Mouse (Mus musculus) retina, postnatal 1 day (tissue): ENCODE data around the gene Flad1.

ENCODE experiments used
- DNase-seq: peaks from one replicate; pipeline ENCODE4 v3.0.0-alpha.2; 2012

The Flad1 gene

DNA sequence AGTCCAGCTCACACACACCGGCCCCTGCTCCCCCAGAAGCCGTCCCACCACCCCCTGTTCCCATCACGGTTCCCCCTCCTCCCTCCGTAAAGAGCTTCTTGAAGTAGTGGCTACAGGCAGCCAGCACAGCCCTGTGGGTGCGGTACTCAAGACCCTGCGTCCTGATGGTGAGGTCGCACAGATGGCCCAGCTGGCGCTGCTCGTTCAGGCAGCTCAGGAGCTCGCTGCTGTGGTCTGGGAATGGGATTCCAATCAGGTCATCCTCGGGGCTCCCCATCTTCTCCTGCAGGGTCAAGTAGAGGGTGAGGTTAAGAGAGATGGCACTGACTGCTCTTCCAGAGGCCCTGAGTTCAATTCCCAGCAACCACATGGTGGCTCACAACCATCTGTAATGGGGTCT, 30.4 kb downstream of the Flad1 start:
- no peak for DNase-seq

DNA sequence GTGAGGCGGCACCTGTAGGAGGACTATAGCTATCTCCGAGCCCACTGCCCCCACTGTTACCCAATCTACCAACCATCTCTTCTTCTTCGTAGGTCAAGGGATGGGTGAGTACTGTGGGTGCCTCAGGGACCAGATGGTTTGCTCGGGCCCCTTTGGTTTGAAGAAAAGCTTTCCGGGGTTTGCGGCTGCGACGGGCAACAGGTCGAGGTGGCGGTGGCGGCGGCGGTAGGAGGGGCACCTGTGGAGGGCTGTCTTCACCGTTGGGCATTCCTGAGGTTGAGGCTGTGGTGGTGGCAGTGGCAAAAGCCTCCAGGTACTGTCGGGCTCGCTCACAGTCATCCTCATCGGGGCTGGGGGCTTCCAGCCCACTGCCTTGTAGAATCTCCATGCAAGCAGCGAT, 31.0 kb downstream of the Flad1 start:
- no peak for DNase-seq

DNA sequence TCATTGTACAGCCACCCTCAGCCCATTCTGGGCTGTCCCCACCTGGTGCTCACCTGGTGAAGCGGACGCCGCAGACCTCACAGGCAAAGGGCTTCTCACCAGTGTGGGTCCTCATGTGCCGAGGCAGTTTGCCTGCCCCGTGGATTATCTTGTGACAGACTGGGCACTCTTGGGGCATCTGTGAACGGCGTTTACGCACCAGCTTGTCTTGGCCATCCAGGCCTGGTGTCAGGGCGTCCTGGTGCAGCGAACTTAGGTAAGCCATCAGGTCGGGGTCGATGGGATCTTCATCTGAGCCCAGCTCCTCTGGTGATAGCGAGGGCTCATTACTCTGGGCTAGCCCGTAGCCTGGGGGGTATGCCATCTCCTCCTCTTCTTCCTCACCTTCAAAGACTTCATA, 31.4 kb downstream of the Flad1 start:
- no peak for DNase-seq

DNA sequence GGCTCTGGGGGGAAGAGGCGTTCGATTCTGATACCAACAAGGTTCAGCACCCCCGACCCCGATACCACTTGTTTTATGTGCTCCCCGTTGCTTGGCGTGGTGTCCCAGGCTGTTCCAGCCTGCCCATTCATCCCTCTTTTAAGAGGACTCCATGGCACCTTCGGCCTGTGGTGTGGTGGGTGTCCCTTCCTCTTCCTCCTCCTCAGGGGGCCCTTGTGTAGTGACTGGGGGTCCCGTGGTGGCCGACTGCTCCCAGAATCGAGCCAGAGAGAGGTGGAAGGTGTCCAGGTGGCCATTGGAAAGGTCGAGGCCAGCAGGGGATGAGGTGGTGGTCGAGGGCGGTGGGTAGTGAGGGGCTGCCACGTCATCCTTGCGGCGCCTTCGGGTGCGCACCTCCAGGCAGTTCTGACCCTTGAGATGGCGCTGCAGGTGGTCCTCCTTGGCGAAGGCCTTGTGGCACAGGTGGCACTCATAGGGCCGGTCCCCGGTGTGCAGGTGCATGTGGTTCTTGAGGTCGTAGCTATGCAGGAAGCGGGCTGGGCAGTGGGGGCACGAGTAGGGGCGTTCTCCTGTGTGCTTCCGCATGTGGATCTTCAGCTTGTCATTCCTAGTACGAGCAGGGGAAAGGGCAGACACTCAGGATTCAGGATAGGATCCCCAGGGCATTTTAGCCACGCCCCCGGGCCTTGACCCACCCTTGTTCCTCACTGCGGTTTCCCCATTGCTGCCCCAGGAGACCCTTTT, 32.1 kb downstream of the Flad1 start:
- DNase-seq: no peak

DNA sequence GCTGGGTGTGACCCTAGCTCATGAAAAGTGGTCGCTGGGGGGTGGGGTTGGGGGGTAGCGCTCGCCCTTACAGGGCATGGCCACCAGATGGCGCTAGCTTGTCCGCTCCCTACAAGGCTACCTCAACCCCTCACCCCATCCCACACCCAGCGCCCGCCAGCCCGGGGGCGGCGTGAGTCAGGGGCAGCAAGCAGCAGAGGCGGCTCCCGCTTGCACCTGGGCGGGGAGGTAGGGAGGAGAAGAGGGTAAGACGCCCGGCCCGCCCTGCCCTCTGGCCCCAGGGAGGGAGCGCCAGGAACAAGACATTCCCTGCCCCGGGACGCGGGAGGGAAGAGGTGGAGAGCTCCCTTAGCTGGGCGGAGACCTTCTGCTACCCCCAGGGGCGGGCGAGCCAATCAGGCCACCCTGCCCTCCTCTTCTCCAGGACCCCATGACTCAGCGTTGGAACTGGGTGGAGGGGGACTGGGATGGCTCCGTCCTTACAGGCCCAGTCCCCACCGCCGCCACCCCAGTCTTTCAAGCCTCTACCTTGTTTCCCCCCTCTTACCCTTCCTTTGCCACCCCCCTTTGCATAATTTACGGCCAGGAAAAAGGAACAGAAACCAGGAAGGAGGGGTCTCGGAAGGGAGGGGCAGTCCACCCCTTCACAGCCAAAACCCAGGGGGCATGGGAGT, 33.1 kb downstream of the Flad1 start:
- DNase-seq: peak; percentile 90

DNA sequence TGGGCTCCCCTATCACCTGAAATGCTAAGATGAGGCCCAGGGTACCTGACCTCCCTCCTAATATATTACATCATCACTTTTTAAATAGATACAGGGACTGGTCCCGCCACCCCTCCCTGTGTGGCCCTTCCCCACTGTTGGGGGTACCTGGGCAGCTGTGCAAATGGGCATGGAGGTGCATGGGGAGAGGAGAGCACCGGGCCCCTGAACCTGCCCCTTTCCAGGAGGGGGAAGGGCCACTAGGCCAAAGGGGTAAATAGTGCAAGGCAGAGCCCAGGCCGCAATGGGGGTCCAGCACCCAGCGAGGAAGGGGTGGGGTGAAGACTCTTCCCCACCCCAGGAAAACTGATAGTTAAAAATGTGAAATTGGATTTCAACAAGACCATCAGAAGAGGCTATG, 33.8 kb downstream of the Flad1 start:
- no peak for DNase-seq

DNA sequence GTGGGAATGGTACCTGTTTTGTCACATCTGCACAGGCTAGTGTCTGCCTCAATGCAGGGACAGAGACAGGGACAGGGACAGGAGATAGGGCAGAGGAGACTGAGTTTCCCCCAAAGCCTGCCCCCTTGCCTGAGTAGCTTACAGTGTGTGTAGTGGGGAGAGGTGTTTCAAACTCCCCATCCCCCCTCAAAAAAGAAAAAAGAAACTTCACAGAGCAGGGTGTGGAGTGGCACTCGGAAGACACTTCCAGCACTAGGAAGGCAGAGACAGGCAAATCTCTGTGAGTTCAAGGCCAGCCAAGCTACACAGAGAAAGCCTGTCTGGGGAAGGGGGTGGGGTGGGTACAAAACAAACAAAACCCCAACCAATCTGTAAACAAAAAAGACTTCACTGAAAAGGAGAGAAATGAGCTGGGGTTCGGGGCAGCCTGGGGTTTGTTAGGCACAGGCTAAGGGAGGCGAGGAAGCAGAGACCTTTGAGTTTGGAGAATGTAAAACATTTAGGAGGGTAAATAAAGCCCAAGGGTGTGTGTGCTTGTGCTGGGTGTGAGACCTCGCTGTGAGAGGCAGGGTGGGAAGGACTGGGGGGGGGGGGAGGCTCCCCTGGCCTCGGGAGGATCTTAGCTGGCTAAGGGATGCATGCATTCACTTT, 38.0 kb downstream of the Flad1 start:
- no peak for DNase-seq

DNA sequence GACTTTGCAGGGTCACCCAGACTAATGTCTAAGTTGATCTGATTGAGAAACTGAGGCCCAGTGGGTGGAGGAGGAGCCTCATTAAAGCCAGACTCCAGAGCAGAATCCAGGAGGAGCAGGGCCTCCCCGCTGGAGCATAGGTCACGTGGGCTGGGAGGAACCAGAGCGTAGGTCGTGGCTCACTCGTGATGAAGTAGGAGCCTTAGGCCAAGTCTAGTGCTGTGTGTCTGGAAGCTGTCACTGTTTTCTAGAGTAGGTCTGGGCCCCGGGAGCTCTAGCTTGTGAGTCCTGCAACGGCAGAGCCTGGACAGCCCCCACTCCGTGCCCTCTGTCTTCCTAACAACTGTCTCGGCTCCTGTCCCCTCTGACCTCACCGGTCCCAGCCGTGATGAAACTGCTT, 44.3 kb downstream of the Flad1 start:
- DNase-seq: no peak

DNA sequence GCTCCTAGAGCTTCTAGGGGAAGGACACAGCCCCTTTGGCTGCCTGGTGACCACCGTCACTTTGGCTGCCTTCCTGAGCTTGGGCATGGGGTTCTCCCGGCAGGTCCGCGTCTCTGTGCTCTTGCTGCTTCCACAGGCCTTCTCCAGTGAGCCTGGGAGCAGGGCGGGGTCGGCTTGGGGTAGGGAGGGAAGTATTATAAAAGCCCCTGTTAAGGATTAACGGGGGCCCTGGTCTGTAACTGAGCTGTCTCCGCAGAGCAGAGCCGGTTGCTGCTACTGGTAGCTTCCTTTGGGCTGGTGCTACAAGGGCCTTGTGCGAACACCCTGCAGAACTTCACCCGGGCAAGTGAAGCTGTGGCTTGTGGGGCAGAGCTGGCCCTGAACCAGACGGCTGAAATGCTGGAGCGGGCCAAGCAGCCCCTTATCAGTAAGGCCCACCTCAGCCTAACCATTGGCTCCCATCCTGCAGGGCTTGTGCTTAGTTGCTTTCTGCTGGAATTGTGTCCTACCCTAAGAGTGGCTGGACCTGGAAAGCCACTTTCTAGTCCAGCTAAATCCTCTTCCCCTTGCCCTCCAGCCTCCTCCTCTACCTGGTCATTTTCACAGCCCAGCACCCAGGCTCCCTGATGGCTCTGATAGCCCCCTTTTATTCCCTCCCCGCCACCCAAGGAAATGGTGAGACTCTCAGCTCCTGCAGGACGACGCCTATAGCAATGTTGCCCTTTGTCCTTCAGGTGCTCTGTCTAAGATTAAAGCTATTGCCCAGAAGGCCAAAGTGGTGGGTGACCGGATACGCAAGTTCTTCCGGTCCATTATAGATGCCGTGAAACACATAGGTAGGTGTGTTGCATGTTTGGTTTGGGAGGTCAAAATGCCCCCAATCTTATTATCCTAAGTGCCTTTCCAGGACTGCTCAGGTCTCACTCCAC, 45.9 kb downstream of the Flad1 start:
- no peak for DNase-seq

DNA sequence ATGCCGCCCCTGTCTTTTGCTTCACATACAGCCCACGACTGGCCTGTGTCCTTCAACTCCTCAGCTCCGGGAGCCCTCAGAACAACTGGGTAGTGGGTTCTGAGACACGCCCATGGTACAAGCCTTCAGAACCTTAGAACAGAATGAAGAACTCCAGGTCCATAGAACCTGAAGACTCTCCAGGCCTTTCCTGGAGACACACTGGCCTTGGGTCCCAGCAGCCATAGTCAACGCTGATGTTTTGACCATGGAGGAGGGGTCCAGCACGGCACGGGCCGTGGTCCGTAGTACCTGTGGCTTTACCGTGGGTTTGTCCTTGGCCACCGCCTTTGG, 46.6 kb downstream of the Flad1 start, which contains the start of gene Dcst1:
TSS of gene Dcst1 (minus strand) at position 101 of the 333 bp plus-strand sequence.
- DNase-seq: no peak

DNA sequence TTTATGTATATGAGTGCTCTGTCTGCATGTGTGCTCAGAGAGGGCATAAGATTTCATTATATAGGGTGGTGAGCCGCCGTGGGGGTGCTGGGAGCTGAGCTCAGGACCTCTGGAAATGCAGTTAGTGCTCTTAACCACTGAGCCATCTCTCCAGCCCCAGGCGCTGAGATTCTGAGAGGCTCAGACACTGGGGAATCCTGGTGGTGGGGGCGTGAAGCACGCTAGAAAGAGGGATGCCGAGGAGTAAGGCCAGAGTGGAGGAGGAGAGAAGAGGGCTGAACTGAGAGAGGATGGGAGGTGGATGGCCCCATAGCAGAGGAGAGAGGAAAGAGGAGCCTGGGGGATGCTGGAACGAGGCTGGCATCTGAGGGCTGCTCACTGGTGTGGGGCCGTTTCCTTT, 47.0 kb downstream of the Flad1 start:
- DNase-seq: no peak

DNA sequence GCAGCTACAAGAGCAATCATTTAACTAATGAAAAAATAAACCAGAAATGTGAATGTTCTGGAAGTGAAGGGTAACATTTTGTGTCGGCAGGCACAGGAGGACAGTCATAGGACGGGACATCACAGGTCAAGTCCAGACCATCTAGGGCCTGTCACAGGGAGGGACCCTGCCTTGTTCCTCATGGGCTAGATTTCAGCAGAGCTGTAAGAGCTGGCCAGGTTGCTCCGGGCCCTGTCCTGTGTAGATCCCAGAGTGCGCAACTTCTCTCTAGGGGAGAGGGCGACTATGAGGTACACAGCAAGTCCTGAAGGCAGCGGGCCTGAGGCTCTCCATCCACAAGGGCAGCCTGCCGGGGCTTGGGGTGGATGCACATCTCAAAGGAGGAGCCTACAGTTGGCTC, 50.0 kb downstream of the Flad1 start, which contains the start of gene Dcst2:
TSS of gene Dcst2 (plus strand) at position 301 of the 400 bp plus-strand sequence.
- no peak for DNase-seq

DNA sequence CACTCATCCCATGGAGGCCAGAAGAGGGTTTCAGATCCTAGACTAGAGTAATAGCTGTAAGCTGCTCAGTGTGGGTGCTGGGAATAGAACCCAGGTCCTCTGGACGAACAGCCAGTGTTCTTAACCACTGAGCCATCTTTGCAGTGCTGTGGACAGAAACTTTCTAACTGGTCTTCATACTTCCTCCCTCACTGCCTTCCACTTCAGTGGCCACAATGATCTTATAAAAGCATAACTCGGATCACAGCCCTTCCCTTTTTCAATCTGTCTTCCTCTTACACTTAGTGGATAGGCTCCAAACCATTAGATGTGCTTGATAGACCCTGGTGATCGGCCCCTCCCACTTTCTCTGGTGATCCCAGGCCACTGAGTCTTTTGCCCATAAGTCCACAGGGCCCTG, 51.4 kb downstream of the Flad1 start:
- DNase-seq: no peak

DNA sequence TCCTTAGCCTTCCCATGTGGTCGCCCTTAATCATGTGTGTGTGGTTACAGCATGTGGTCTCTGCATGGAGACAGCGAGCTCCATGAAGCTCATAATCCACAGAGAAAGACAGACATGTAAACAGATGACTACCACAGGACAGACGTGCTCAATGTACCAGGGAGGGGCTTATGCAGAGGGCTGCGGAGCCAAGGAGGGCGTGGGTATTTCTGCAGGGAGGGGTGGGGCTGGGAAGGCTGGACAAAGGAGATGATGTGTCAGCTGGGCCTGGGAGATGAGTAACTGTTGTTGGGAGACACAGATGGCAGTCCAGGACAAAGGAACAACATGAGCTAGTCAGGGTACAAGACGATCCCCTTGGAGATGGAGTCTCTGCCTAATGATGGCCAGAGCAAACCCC, 52.0 kb downstream of the Flad1 start:
- DNase-seq: peak; percentile 48

DNA sequence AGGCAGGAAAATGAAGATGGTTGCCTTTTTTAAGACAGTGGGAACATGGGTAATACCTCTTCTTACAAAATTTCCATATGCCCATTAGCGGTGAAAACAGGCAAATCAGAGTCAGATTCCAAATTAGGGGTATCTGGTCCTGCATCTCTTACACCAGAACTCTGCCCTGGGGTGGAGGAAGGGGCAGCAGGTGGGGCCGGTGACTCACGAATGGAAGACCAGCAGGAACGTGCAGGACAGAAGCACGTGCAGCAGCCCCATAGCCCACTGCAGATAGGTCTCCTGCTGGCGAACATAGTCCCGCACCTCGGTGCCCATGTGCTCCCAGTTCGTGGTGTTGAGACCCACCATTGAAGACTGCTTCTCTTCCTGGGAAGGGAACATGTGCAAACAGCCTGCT, 55.6 kb downstream of the Flad1 start:
- DNase-seq: no peak

DNA sequence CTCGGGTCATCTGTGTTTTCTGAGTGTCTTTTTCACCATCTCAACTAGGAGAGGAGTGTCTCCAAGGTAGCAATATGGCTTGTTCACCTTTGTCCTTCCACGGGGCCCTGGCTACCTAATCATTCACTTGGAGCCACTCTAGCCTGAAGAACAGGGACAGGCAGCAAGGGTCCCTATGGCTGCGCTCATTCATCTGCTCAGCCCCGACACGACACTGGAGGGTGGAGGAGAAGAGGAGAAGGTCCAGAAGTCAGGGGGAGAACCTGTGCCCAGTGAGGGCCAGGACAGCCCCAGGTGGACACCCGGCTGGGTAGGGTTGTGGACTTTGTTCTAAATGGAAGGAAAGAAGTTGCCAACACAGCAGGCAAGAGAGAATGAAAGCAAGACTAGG, 56.2 kb downstream of the Flad1 start:
- DNase-seq: no peak

DNA sequence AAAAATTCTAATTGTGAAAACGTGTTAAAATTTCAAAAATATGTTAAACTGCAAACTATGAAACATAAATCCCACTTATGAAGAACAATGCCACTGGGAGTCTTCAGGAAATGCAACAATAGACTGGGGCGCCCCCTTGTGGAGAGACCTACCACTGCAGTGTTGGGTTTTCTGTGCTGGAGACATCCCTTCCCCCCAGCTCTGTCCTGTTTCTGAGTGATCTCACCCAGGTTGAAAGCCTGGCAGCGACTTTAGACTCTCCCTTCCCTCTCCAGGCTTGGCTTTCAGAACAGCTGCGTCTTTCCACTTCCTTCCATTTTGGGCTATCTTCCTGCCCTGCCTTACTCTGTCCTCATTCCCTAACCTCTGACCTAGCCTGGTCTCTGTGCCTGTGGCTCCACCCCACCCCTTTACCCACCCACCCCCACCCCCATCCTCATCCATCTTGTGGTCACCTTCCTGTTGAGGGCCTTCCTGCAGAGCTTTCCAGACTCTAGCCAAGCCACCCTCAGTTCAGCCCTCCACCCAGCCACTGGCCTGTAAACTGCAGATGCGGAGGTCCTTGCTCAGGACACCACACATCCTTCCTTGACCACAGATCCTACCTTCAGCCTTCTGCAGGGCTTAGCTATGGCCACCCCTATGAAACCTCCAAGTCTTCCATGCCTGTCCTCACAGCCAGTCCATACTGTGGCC, 56.7 kb downstream of the Flad1 start:
- DNase-seq: peak; percentile 87

DNA sequence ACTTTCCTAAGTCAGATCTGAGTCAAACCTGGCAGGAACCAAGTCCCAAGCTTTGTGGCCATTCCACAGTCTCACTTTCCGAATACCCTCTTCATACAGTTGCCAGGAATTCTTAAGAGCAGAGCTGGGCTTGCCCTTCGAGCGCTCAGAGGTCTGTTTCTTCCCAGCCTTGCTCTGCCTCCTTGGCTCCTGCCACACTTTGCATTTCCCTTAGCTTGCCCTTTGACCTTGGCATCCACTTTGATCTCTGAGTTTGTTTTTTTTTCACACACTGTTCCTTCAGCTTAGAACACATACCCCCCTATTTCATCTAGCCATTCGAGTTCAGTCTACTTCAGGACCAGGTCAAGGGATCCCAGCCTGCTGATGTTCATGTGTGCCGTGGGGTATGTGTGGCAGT, 60.4 kb downstream of the Flad1 start:
- DNase-seq: no peak
